Mouse (Mus musculus) adrenal gland, postnatal 14 days (tissue): Measurements from ENCODE around the gene Kif21a. TPM values are rescaled to one million over a fixed set of nuclear protein-coding genes. Genes with fewer than 3 reads are reported as not detected.
A peak's percentile ranks its signal among the peaks of the same experiment; 100 is the strongest.

ENCODE experiments used
- DNase-seq: peaks from one replicate; pipeline ENCODE4 v3.0.0; 2021; ENCODE audit warnings: mixed read lengths
- long read RNA-seq, 2 experiments: library from polyadenylated mRNA; stranded (forward); transcript quantifications; one replicate each; pipeline ENCODE4 v2.0.0; 2021
- total RNA-seq: library from RNA; stranded (reverse); gene quantifications from 2 replicates; pipeline ENCODE4 v1.2.3, GENCODE M21; 2021

Gene Kif21a
- total RNA-seq, result 19.5 and 21.6 TPM in 2 replicates
- long read RNA-seq, experiment 1, partial matches to known transcripts, result 1 of 3 reads
- long read RNA-seq, experiment 1, other reads (novel, unspliced or antisense), result 2 of 3 reads
- long read RNA-seq, experiment 2, partial matches to known transcripts, result 1 of 5 reads
- long read RNA-seq, experiment 2, other reads (novel, unspliced or antisense), result 4 of 5 reads

GRCm38 (mm10) chr15:91049496-91050441 lies at the start of gene Kif21a:
Kif21a (minus strand) TSS chr15:91049948.
- peak; percentile 88 for DNase-seq

GRCm38 (mm10) chr15:91096606-91097005 lies 46.9 kb upstream of the Kif21a start:
- no peak for DNase-seq

DNA sequence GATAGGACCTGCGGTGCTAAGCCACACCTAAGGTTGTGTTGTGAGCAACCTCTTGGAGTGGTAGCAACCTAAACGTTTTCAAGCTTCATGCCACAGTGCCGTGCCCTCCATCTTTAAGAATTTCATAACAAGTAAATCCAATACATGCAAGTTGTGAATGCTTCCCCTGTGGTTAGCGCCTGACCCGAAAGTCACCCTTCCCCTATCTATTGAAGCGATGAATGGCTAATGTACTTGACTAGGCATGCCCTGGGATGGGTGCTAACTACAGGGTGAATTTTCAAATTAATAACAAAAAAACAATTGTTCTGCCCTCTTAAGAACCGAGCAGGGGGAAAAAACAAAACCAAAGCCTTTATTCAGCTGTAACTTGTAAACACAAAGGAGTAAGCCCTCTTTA lies 39.7 kb upstream of the Kif21a start:
- DNase-seq, result no peak

GRCm38 (mm10) chr15:91088071-91088470 lies 38.3 kb upstream of the Kif21a start:
- DNase-seq, result no peak

DNA sequence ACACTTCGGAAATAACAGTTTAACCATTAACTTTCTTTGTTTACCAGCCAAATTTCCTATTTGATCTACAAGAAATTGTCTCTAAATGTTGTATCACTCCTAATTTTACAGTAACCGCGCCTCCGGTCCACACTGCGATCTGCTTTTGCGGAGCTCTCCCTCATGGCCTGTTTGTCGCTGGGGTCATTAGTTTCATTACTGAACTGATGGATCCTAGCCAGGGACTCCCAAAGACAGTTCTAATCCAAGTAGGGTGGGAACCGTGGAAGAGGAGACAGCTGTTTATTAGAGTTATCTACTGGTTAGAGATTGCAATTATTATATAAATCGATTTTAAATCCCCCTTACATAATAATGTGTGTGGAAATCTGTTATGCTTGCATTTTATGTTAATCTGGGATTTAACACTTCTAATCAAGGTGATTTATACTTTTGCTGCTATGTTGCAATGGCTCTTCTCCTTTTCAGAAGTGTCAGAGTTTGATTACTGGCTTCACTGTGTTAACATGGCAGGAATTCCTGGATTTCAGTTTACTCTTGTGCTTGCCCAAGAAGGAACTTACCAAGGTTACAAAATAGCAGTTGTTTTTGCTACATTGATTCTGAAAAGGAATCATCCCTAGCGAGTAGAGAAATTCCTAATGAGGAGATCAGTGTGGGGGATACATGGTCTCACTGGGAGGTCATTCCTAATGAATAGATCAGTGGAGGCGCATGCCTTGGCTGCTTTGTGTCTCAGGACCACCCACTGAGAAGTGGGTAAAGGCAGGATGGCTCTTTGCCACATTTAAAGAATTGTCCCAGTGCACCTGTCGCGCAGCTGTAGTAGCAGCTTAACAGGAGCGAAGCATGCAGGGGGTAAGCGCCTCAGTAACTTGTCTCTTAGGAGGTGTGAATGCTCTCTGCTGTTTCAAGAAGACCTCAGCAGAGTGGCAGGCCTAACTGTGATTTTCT lies 28.0 kb upstream of the Kif21a start:
- DNase-seq, result no peak

GRCm38 (mm10) chr15:91072440-91072839 lies 22.7 kb upstream of the Kif21a start:
- no peak for DNase-seq

GRCm38 (mm10) chr15:91064310-91064826 lies 14.6 kb upstream of the Kif21a start:
- no peak for DNase-seq

DNA sequence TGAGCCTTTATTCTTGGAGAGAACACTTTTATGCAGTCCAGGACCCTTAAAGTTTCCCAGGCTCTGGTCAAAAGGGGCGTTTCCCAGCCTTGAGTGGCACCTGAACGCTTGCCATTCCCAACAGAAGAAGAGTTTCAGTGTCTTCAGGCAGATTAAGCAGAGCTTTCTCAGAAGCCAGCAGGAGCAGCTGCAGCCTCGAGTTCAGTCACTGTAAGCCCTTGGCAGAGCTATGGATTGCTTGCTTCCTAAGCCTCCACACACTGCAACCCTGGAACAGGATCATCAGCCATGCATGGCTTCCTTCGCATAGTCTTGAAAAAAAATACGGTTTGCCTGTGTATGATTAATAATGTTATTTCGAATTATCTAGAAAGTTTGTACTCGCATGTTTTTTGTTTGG lies 14.1 kb upstream of the Kif21a start:
- DNase-seq, result no peak

DNA sequence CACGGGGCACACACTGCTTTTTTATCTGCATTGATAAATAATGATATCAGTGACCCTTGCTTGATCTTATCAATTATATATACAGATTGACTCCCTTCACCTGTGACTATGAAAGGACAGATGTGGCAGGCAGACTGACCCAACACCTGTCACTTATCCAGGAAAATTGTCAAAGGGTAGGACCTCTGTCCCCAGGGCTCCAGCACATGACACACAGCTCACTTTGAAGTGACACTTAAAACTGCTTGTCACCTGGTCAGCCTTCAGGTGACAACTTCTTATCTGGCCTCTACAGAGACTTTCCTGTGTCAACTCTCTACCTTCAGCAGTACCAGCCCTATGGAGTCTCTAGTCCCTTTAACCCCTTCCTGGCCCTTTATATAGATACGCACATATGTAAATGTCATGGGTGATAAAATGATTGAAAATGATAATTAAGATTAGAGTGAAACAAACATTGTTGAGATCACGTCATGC lies 7.2 kb upstream of the Kif21a start:
- DNase-seq, result no peak

GRCm38 (mm10) chr15:91056176-91056865 lies 6.6 kb upstream of the Kif21a start:
- no peak for DNase-seq

GRCm38 (mm10) chr15:91048951-91049495 lies 725 bp downstream of the Kif21a start:
- DNase-seq, result no peak

DNA sequence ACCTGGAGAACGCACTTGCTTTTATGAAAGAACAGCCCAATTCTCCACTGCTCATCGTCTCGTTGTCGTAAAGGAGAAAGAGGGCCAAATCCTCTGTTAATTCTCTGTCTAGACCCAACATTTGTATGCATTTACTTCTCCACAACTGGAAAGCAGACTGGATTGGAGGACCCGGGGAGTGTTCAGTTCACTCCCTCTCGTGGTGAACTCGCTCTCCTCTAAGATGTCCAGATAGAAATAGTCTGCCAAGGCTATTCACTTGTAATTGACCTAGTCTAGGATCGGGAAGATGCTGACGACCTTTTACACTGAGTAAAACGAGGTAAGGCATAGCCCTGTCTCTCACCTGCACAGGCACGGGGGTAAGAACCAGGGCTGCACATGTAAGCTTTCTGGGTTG lies 2.1 kb downstream of the Kif21a start:
- DNase-seq, result no peak

DNA sequence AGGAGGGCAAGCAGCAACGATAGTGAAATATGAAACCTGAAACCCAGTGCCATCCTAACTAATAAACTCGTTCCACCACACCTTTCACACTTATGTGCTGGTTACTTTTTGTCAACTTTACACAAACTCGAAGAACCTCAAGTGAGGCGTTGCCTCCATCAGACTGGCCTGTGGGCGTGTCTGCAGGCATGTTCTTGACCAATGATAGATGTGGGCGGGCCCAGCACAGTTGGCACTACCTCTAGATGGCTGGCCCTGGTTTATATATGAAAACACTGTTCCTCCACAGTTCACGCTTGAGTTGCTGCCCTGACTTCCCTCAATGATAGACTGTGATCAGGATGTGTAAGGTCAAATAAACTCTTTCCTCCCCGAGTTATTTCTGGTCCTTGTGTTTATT lies 3.2 kb downstream of the Kif21a start:
- DNase-seq, result peak; percentile 36

- DNase-seq, result no peak
These were observed 6.5 kb downstream of the Kif21a start for GRCm38 (mm10) chr15:91043263-91043662.

GRCm38 (mm10) chr15:91038860-91039259 lies 10.9 kb downstream of the Kif21a start:
- no peak for DNase-seq

DNA sequence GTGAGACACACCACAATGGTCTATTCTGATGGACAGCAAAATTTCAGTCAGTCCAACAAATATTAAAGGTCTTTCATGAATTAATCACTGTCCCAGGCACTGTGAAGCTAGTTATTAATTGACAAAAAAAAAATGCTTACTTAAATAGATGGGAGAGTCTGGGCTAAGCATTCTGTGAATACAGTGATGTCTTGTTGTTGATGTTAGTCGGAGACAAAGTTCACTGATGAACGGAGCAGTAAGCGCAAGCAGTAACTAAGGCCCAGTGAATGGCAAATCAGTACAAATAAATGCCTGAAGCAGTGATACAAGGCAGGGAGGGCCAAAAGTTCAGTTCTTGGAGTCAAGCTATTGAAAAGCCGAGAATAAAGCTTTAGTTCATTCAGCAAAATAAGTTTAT lies 15.7 kb downstream of the Kif21a start:
- DNase-seq, result no peak

- no peak for DNase-seq
These were observed 16.2 kb downstream of the Kif21a start for GRCm38 (mm10) chr15:91033529-91033928.

DNA sequence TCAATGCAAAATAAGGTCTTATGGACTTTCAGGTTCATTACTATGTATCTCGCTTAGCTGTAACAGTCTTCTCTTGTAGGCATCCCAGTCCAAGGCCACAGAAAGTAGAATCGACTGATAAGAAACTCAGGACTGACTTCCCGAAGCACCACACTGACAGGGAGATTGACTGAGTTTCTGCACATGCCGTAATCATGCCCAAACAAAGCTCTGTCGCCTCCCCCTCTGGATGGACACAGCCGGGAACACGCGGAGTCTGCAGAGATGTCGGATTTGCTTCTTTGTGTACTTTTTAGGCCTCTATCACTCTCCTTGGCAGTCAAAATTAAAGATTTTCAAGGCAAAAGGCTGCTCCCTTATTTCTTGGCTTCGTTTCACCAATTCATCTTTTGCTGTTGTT lies 20.8 kb downstream of the Kif21a start:
- peak; percentile 57 for DNase-seq

DNA sequence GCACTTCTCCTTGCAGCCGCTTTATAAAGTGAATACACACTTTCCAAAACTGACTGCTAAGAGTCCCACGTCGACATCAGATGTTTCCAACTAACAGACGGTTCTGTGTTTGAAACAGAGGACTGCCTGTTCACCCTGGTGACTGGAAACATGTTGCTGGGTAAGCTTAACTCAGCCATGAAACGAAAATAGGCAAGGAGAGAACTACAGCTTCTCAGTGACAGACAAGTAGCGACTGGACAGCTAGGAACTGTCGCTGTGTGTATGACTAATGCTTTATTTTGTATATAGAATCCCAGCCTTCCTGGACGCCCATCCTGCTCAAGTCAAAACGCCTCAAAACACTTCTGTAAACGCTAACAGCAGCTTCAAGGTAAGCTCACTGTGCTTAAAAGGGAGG lies 21.3 kb downstream of the Kif21a start:
- DNase-seq, result no peak

GRCm38 (mm10) chr15:91022276-91022675 lies 27.5 kb downstream of the Kif21a start:
- no peak for DNase-seq

GRCm38 (mm10) chr15:91018861-91019187 lies 30.9 kb downstream of the Kif21a start:
- no peak for DNase-seq
